Mouse (Mus musculus) layer of hippocampus, postnatal 25 days (tissue): ENCODE measurements around the gene Tm9sf4. TPM values are rescaled to one million over a fixed set of nuclear protein-coding genes. Genes with fewer than 3 reads are reported as not detected.

Experiments
- DNase-seq, 2 experiments: peaks; one replicate each; pipeline ENCODE4 v3.0.0; 2022; ENCODE audit warnings: mixed read lengths in 2 of 2, low spot score in 1 of 2; ENCODE audit errors: extremely low spot score in 1 of 2
- total RNA-seq, 2 experiments: library from RNA; stranded (reverse); gene quantifications; 2 replicates each; pipeline ENCODE4 v1.2.3; 2021

The Tm9sf4 gene
- total RNA-seq, 2 experiments from 2014 or later = 88.6 to 97.6 TPM

- DNase-seq = no peak
Observed at GRCm38 (mm10) chr2:153242156-153242555, 81.1 kb downstream of the Tm9sf4 start.

- DNase-seq = no peak
Observed at GRCm38 (mm10) chr2:153249751-153250150, 88.6 kb downstream of the Tm9sf4 start.

- no peak for DNase-seq
Observed at GRCm38 (mm10) chr2:153256604-153257003, 95.5 kb downstream of the Tm9sf4 start.

- DNase-seq = no peak
Observed at GRCm38 (mm10) chr2:153259030-153259863, 98.1 kb downstream of the Tm9sf4 start.

Other genes starting within 250 kb of the Tm9sf4 start
- gene Mylk2, start 250.0 kb upstream of the Tm9sf4 start, total RNA-seq = not detected
- 1 to 10 TPM in 1 of 2 experiments, under 1 TPM in 1; 0.56 to 1.0 TPM for gene Foxs1, start 228.1 kb upstream of the Tm9sf4 start, total RNA-seq
- gene Dusp15, start 209.6 kb upstream of the Tm9sf4 start, total RNA-seq = 10 to 100 TPM; 14.5 to 17.1 TPM
- gene Ttll9, start 198.8 kb upstream of the Tm9sf4 start, total RNA-seq = 1 to 10 TPM in 1 of 2 experiments, under 1 TPM in 1; 0.94 to 1.3 TPM
- 10 to 100 TPM; 41.2 to 43.8 TPM for gene Pdrg1, start 145.9 kb upstream of the Tm9sf4 start, total RNA-seq
- 1 to 10 TPM; 1.9 to 2.1 TPM for gene Xkr7, start 129.5 kb upstream of the Tm9sf4 start, total RNA-seq
- gene Ccm2l, start 95.3 kb upstream of the Tm9sf4 start, total RNA-seq = 1 to 10 TPM; 3.9 to 5.2 TPM
- gene Hck, start 52.8 kb upstream of the Tm9sf4 start, total RNA-seq = 1 to 10 TPM; 1.6 to 1.8 TPM
- 10 to 100 TPM; 22.0 to 26.2 TPM for gene Tspyl3, start 64.1 kb downstream of the Tm9sf4 start, total RNA-seq
- 1 to 10 TPM; 4.6 to 5.4 TPM for gene Plagl2, start 80.1 kb downstream of the Tm9sf4 start, total RNA-seq
- 10 to 100 TPM; 14.3 to 21.1 TPM for gene Pofut1, start 80.2 kb downstream of the Tm9sf4 start, total RNA-seq
- gene Kif3b, start 130.1 kb downstream of the Tm9sf4 start, total RNA-seq = 10 to 100 TPM; 55.1 to 56.1 TPM
- 10 to 100 TPM; 31.6 to 34.0 TPM for gene Asxl1, start 184.5 kb downstream of the Tm9sf4 start, total RNA-seq